Mouse (Mus musculus): Measurements from ENCODE around the gene Alkal2. TPM values are rescaled to one million over a fixed set of nuclear protein-coding genes. Genes with fewer than 3 reads are reported as not detected.
A peak's percentile ranks its signal among the peaks of the same experiment; 100 is the strongest.

The Alkal2 gene
- polyA plus RNA-seq (2014; fragmentation: Nextera tagmentation; extraction: Ambion mirVana): 12.7 and 14.4 TPM in 2 replicates

- peaks cover 3% of the 10 kb centered on the region; the same call in 1 of the 2 replicates for H3K4me1 ChIP-seq (ENCODE audit: control insufficient read depth, insufficient read depth, low read length)
- peak within 1 kb of the TSS; percentile 55 for H3K4me3 ChIP-seq (ENCODE audit: low read depth, low read length)
- H3K4me2 ChIP-seq (ENCODE audit: low read depth, low read length): peak within 1 kb of the TSS; percentile 98
- H3K9ac ChIP-seq (replicated peaks; ENCODE audit: low read length): peak within 1 kb of the TSS; percentile 65
- no peak within 1 kb of the TSS for H3K27ac ChIP-seq (replicated peaks; ENCODE audit: low read depth, low read length)
- ATAC-seq (replicated peaks; ENCODE audit: insufficient number of reproducible peaks, low FRiP score, low TSS enrichment, low read depth): peak; percentile 69
- no peaks in the 10 kb centered on the region for H3K36me3 ChIP-seq (replicated peaks; ENCODE audit: control insufficient read depth, insufficient read depth, low read depth, low read length)
- WGBS: under 1% methylated on average over 55 of the region's 58 CpGs
- H3K9me3 ChIP-seq (replicated peaks; ENCODE audit: control insufficient read depth, low read length): no peaks in the 10 kb centered on the region
- peaks cover 21% of the 10 kb centered on the region; the same call in 1 of the 2 replicates for H3K27me3 ChIP-seq (ENCODE audit: control insufficient read depth, insufficient read depth, low read length)
- peak; percentile 52 for DNase-seq (ENCODE audit: low spot score)
Measured at GRCm38 (mm10) chr12:30883986-30884621, at the start of gene Alkal2. Alkal2 (plus strand) TSS chr12:30884322.

- Histone ChIP-seq H3K4me3 (ENCODE audit: low read depth, low read length) (no peak overlapping the region), H3K36me3 (replicated peaks; ENCODE audit: control insufficient read depth, insufficient read depth, low read depth, low read length) (no peaks in the 10 kb centered on the region), H3K9me3 (replicated peaks; ENCODE audit: control insufficient read depth, low read length) (no peaks in the 10 kb centered on the region), H3K4me1 (ENCODE audit: control insufficient read depth, insufficient read depth, low read length) (no peaks in the 10 kb centered on the region), H3K27me3 (ENCODE audit: control insufficient read depth, insufficient read depth, low read length) (no peaks in the 10 kb centered on the region), H3K4me2 (ENCODE audit: low read depth, low read length) (no peak overlapping the region), H3K27ac (replicated peaks; ENCODE audit: low read depth, low read length) (no peak overlapping the region), H3K9ac (replicated peaks; ENCODE audit: low read length) (no peak overlapping the region)
- no peak for ATAC-seq (replicated peaks; ENCODE audit: insufficient number of reproducible peaks, low FRiP score, low TSS enrichment, low read depth)
- no peak for DNase-seq (ENCODE audit: low spot score)
- WGBS: 48% methylated on average over 1 of the region's 1 CpGs
Measured at GRCm38 (mm10) chr12:30848521-30848920, 35.6 kb upstream of the Alkal2 start.

GRCm38 (mm10) chr12:30850902-30851301 is 33.2 kb upstream of the Alkal2 start:
- ATAC-seq (replicated peaks; ENCODE audit: insufficient number of reproducible peaks, low FRiP score, low TSS enrichment, low read depth): no peak
- no peak for DNase-seq (ENCODE audit: low spot score)
- H3K27ac ChIP-seq (replicated peaks; ENCODE audit: low read depth, low read length): no peak overlapping the region
- no peak overlapping the region for H3K9ac ChIP-seq (replicated peaks; ENCODE audit: low read length)
- 80% methylated on average over 2 of the region's 2 CpGs for WGBS
- no peaks in the 10 kb centered on the region for H3K9me3 ChIP-seq (replicated peaks; ENCODE audit: control insufficient read depth, low read length)
- H3K27me3 ChIP-seq (ENCODE audit: control insufficient read depth, insufficient read depth, low read length): no peaks in the 10 kb centered on the region
- H3K36me3 ChIP-seq (replicated peaks; ENCODE audit: control insufficient read depth, insufficient read depth, low read depth, low read length): no peaks in the 10 kb centered on the region
- H3K4me3 ChIP-seq (ENCODE audit: low read depth, low read length): no peak overlapping the region
- H3K4me1 ChIP-seq (ENCODE audit: control insufficient read depth, insufficient read depth, low read length): no peaks in the 10 kb centered on the region
- H3K4me2 ChIP-seq (ENCODE audit: low read depth, low read length): no peak overlapping the region

GRCm38 (mm10) chr12:30851871-30852270 is 32.3 kb upstream of the Alkal2 start:
- H3K36me3 ChIP-seq (replicated peaks; ENCODE audit: control insufficient read depth, insufficient read depth, low read depth, low read length): no peaks in the 10 kb centered on the region
- ATAC-seq (replicated peaks; ENCODE audit: insufficient number of reproducible peaks, low FRiP score, low TSS enrichment, low read depth) (no peak), DNase-seq (ENCODE audit: low spot score) (no peak)
- H3K9ac ChIP-seq (replicated peaks; ENCODE audit: low read length): no peak overlapping the region
- no peak overlapping the region for H3K27ac ChIP-seq (replicated peaks; ENCODE audit: low read depth, low read length)
- no peaks in the 10 kb centered on the region for H3K27me3 ChIP-seq (ENCODE audit: control insufficient read depth, insufficient read depth, low read length)
- no peaks in the 10 kb centered on the region for H3K4me1 ChIP-seq (ENCODE audit: control insufficient read depth, insufficient read depth, low read length)
- 83% methylated on average over 6 of the region's 6 CpGs for WGBS
- no peak overlapping the region for H3K4me3 ChIP-seq (ENCODE audit: low read depth, low read length)
- no peaks in the 10 kb centered on the region for H3K9me3 ChIP-seq (replicated peaks; ENCODE audit: control insufficient read depth, low read length)
- H3K4me2 ChIP-seq (ENCODE audit: low read depth, low read length): no peak overlapping the region

GRCm38 (mm10) chr12:30855442-30856159 is 28.5 kb upstream of the Alkal2 start:
- Histone ChIP-seq H3K4me1 (ENCODE audit: control insufficient read depth, insufficient read depth, low read length) (no peaks in the 10 kb centered on the region), H3K27me3 (ENCODE audit: control insufficient read depth, insufficient read depth, low read length) (no peaks in the 10 kb centered on the region), H3K4me2 (ENCODE audit: low read depth, low read length) (no peak overlapping the region), H3K9me3 (replicated peaks; ENCODE audit: control insufficient read depth, low read length) (no peaks in the 10 kb centered on the region), H3K9ac (replicated peaks; ENCODE audit: low read length) (no peak overlapping the region), H3K4me3 (ENCODE audit: low read depth, low read length) (no peak overlapping the region), H3K27ac (replicated peaks; ENCODE audit: low read depth, low read length) (no peak overlapping the region), H3K36me3 (replicated peaks; ENCODE audit: control insufficient read depth, insufficient read depth, low read depth, low read length) (no peaks in the 10 kb centered on the region)
- 75% methylated on average over 6 of the region's 6 CpGs for WGBS
- no peak for DNase-seq (ENCODE audit: low spot score)
- no peak for ATAC-seq (replicated peaks; ENCODE audit: insufficient number of reproducible peaks, low FRiP score, low TSS enrichment, low read depth)

GRCm38 (mm10) chr12:30856172-30856571 is 27.9 kb upstream of the Alkal2 start:
- Histone ChIP-seq H3K27ac (replicated peaks; ENCODE audit: low read depth, low read length) (no peak overlapping the region), H3K9me3 (replicated peaks; ENCODE audit: control insufficient read depth, low read length) (no peaks in the 10 kb centered on the region), H3K9ac (replicated peaks; ENCODE audit: low read length) (no peak overlapping the region), H3K4me2 (ENCODE audit: low read depth, low read length) (no peak overlapping the region), H3K4me1 (ENCODE audit: control insufficient read depth, insufficient read depth, low read length) (no peaks in the 10 kb centered on the region), H3K27me3 (ENCODE audit: control insufficient read depth, insufficient read depth, low read length) (no peaks in the 10 kb centered on the region), H3K36me3 (replicated peaks; ENCODE audit: control insufficient read depth, insufficient read depth, low read depth, low read length) (no peaks in the 10 kb centered on the region), H3K4me3 (ENCODE audit: low read depth, low read length) (no peak overlapping the region)
- WGBS: 89% methylated on average over 5 of the region's 5 CpGs
- no peak for ATAC-seq (replicated peaks; ENCODE audit: insufficient number of reproducible peaks, low FRiP score, low TSS enrichment, low read depth)
- DNase-seq (ENCODE audit: low spot score): no peak

GRCm38 (mm10) chr12:30864347-30864746 is 19.8 kb upstream of the Alkal2 start:
- WGBS: 85% methylated on average over 2 of the region's 2 CpGs
- Histone ChIP-seq H3K9me3 (replicated peaks; ENCODE audit: control insufficient read depth, low read length) (no peaks in the 10 kb centered on the region), H3K36me3 (replicated peaks; ENCODE audit: control insufficient read depth, insufficient read depth, low read depth, low read length) (no peaks in the 10 kb centered on the region), H3K4me3 (ENCODE audit: low read depth, low read length) (no peak overlapping the region), H3K4me2 (ENCODE audit: low read depth, low read length) (no peak overlapping the region), H3K27me3 (ENCODE audit: control insufficient read depth, insufficient read depth, low read length) (no peaks in the 10 kb centered on the region), H3K4me1 (ENCODE audit: control insufficient read depth, insufficient read depth, low read length) (no peaks in the 10 kb centered on the region), H3K9ac (replicated peaks; ENCODE audit: low read length) (no peak overlapping the region), H3K27ac (replicated peaks; ENCODE audit: low read depth, low read length) (no peak overlapping the region)
- ATAC-seq (replicated peaks; ENCODE audit: insufficient number of reproducible peaks, low FRiP score, low TSS enrichment, low read depth): no peak
- DNase-seq (ENCODE audit: low spot score): no peak

- DNase-seq (ENCODE audit: low spot score) (no peak), ATAC-seq (replicated peaks; ENCODE audit: insufficient number of reproducible peaks, low FRiP score, low TSS enrichment, low read depth) (no peak)
- no peaks in the 10 kb centered on the region for H3K36me3 ChIP-seq (replicated peaks; ENCODE audit: control insufficient read depth, insufficient read depth, low read depth, low read length)
- no peak overlapping the region for H3K9ac ChIP-seq (replicated peaks; ENCODE audit: low read length)
- no peaks in the 10 kb centered on the region for H3K27me3 ChIP-seq (ENCODE audit: control insufficient read depth, insufficient read depth, low read length)
- no peak overlapping the region for H3K27ac ChIP-seq (replicated peaks; ENCODE audit: low read depth, low read length)
- 55% methylated on average over 4 of the region's 4 CpGs for WGBS
- no peaks in the 10 kb centered on the region for H3K4me1 ChIP-seq (ENCODE audit: control insufficient read depth, insufficient read depth, low read length)
- H3K9me3 ChIP-seq (replicated peaks; ENCODE audit: control insufficient read depth, low read length): no peaks in the 10 kb centered on the region
- no peak overlapping the region for H3K4me3 ChIP-seq (ENCODE audit: low read depth, low read length)
- no peak overlapping the region for H3K4me2 ChIP-seq (ENCODE audit: low read depth, low read length)
Measured at GRCm38 (mm10) chr12:30865781-30866180, 18.3 kb upstream of the Alkal2 start.

All from embryonic facial prominence, embryonic 11.5 days (tissue).